Mouse (Mus musculus) neural tube, embryonic 15.5 days (tissue): ENCODE results near the gene Neurl1b. TPM values are rescaled to one million over a fixed set of nuclear protein-coding genes. Genes with fewer than 3 reads are reported as not detected.

Experiments
- ATAC-seq: fragments of 200-750 bp; cut with Nextera tagmentation; 2 replicates; pipeline ENCODE4 v1.8.0; 2017; ENCODE audit warnings: mild to moderate bottlenecking, moderate TSS enrichment, moderate library complexity; ENCODE audit not compliant: low FRiP score
- H3K27ac ChIP-seq: fragments of 300-500 bp; sonication (generic); replicated peaks from 2 replicates; pipeline ENCODE4 v1.5.1; 2015; ENCODE audit warnings: mild to moderate bottlenecking, inconsistent platforms
- H3K27me3 ChIP-seq: fragments of 300-500 bp; sonication (generic); replicated peaks from 2 replicates; pipeline ENCODE4 v1.6.1; 2015; ENCODE audit warnings: inconsistent platforms
- H3K36me3 ChIP-seq: fragments of 300-500 bp; sonication (generic); 2 replicates; pipeline ENCODE4 v1.6.1; 2015; ENCODE audit warnings: inconsistent platforms
- H3K4me1 ChIP-seq: fragments of 300-500 bp; sonication (generic); 2 replicates; pipeline ENCODE4 v1.6.1; 2015; ENCODE audit warnings: inconsistent platforms
- H3K4me2 ChIP-seq: fragments of 300-500 bp; sonication (generic); 2 replicates; pipeline ENCODE4 v1.6.1; 2015; ENCODE audit warnings: inconsistent platforms, mild to moderate bottlenecking, moderate library complexity
- H3K4me3 ChIP-seq: fragments of 300-500 bp; sonication (generic); replicated peaks from 2 replicates; pipeline ENCODE4 v1.5.1; 2015; ENCODE audit warnings: mild to moderate bottlenecking, inconsistent platforms
- H3K9ac ChIP-seq: fragments of 300-500 bp; sonication (generic); replicated peaks from 2 replicates; pipeline ENCODE4 v1.6.1; 2015; ENCODE audit warnings: mild to moderate bottlenecking, inconsistent platforms
- H3K9me3 ChIP-seq: fragments of 300-500 bp; sonication (generic); replicated peaks from 2 replicates; pipeline ENCODE4 v1.6.1; 2016; ENCODE audit warnings: inconsistent platforms
- WGBS: fragments of 180-500 bp; shearing (Covaris S2); methylation state at CpG from one replicate; pipeline ENCODE4 v1.1.7; 2015; ENCODE audit warnings: mixed read lengths; 5-methylcytosine and 5-hydroxymethylcytosine counted together
- polyA plus RNA-seq: library from polyadenylated mRNA; unstranded; fragments of >200 nt; fragmentation: Nextera tagmentation; extraction: Ambion mirVana; gene quantifications from 2 replicates; pipeline ENCODE4 v1.2.1, GENCODE M21; 2015

Neurl1b gene
- polyA plus RNA-seq, 1 experiment from 2014 or later: 1.3 TPM

GRCm38 (mm10) chr17:26463432-26463831, 48.8 kb downstream of the Neurl1b start:
- no peak overlapping the region for H3K27ac ChIP-seq
- no peak overlapping the region for H3K9ac ChIP-seq
- H3K4me2 ChIP-seq: no peak overlapping the region
- ATAC-seq: no peak
- 85% methylated on average over 5 of the region's 5 CpGs for WGBS
- H3K4me1 ChIP-seq: peaks cover 4% of the 10 kb centered on the region
- H3K4me3 ChIP-seq: no peak overlapping the region
- peaks cover 7% of the 10 kb centered on the region; the same call in 1 of the 2 replicates for H3K27me3 ChIP-seq
- no peaks in the 10 kb centered on the region for H3K9me3 ChIP-seq
- H3K36me3 ChIP-seq: no peaks in the 10 kb centered on the region

GRCm38 (mm10) chr17:26463984-26464383, 49.4 kb downstream of the Neurl1b start:
- no peaks in the 10 kb centered on the region for H3K36me3 ChIP-seq
- H3K27me3 ChIP-seq: peaks cover 7% of the 10 kb centered on the region; the same call in 1 of the 2 replicates
- no peaks in the 10 kb centered on the region for H3K9me3 ChIP-seq
- peaks cover 4% of the 10 kb centered on the region for H3K4me1 ChIP-seq
- H3K4me3 ChIP-seq: no peak overlapping the region
- no peak overlapping the region for H3K9ac ChIP-seq
- 52% methylated on average over 4 of the region's 4 CpGs for WGBS
- no peak overlapping the region for H3K4me2 ChIP-seq
- no peak overlapping the region for H3K27ac ChIP-seq
- ATAC-seq: no peak

GRCm38 (mm10) chr17:26464481-26464880, 49.9 kb downstream of the Neurl1b start:
- Histone ChIP-seq H3K4me1 (peaks cover 4% of the 10 kb centered on the region), H3K36me3 (no peaks in the 10 kb centered on the region), H3K4me3 (no peak overlapping the region), H3K27ac (no peak overlapping the region), H3K9ac (no peak overlapping the region), H3K9me3 (no peaks in the 10 kb centered on the region), H3K27me3 (peaks cover 7% of the 10 kb centered on the region; the same call in 1 of the 2 replicates), H3K4me2 (no peak overlapping the region)
- WGBS: 79% methylated on average over 9 of the region's 9 CpGs
- no peak for ATAC-seq

GRCm38 (mm10) chr17:26464972-26465371, 50.3 kb downstream of the Neurl1b start:
- no peak for ATAC-seq
- H3K9me3 ChIP-seq: no peaks in the 10 kb centered on the region
- 78% methylated on average over 7 of the region's 7 CpGs for WGBS
- H3K36me3 ChIP-seq: no peaks in the 10 kb centered on the region
- H3K4me1 ChIP-seq: peaks cover 4% of the 10 kb centered on the region
- no peak overlapping the region for H3K27ac ChIP-seq
- H3K4me3 ChIP-seq: no peak overlapping the region
- no peak overlapping the region for H3K4me2 ChIP-seq
- H3K27me3 ChIP-seq: peaks cover 7% of the 10 kb centered on the region; the same call in 1 of the 2 replicates
- H3K9ac ChIP-seq: no peak overlapping the region

GRCm38 (mm10) chr17:26466741-26467150, 52.1 kb downstream of the Neurl1b start:
- Histone ChIP-seq H3K27me3 (peaks cover 7% of the 10 kb centered on the region; the same call in 1 of the 2 replicates), H3K9me3 (no peaks in the 10 kb centered on the region), H3K4me3 (no peak overlapping the region), H3K4me2 (peak overlapping the region; percentile 34), H3K9ac (0 out of 2 replicates have a peak overlapping the region, but pooled peaks have one; percentile 36), H3K36me3 (no peaks in the 10 kb centered on the region), H3K4me1 (peaks cover 4% of the 10 kb centered on the region), H3K27ac (no peak overlapping the region)
- 9% methylated on average over 4 of the region's 4 CpGs for WGBS
- ATAC-seq: peak; percentile 47; the same call in 1 of the 2 replicates

- Histone ChIP-seq H3K4me2 (no peak overlapping the region), H3K27me3 (peaks cover 7% of the 10 kb centered on the region; the same call in 1 of the 2 replicates), H3K9ac (no peak overlapping the region), H3K36me3 (no peaks in the 10 kb centered on the region), H3K4me1 (peaks cover 4% of the 10 kb centered on the region), H3K27ac (no peak overlapping the region), H3K4me3 (no peak overlapping the region), H3K9me3 (no peaks in the 10 kb centered on the region)
- 82% methylated on average over 4 of the region's 4 CpGs for WGBS
- no peak for ATAC-seq
Measured at GRCm38 (mm10) chr17:26467619-26468018, 53.0 kb downstream of the Neurl1b start.

GRCm38 (mm10) chr17:26468102-26468894, 53.7 kb downstream of the Neurl1b start:
- 86% methylated on average over 13 of the region's 13 CpGs for WGBS
- ATAC-seq: no peak
- H3K36me3 ChIP-seq: no peaks in the 10 kb centered on the region
- H3K9ac ChIP-seq: no peak overlapping the region
- peaks cover 7% of the 10 kb centered on the region; the same call in 1 of the 2 replicates for H3K27me3 ChIP-seq
- peaks cover 4% of the 10 kb centered on the region for H3K4me1 ChIP-seq
- no peak overlapping the region for H3K4me3 ChIP-seq
- no peak overlapping the region for H3K27ac ChIP-seq
- H3K9me3 ChIP-seq: no peaks in the 10 kb centered on the region
- no peak overlapping the region for H3K4me2 ChIP-seq

- no peak overlapping the region for H3K27ac ChIP-seq
- H3K4me2 ChIP-seq: no peak overlapping the region
- no peak for ATAC-seq
- H3K36me3 ChIP-seq: no peaks in the 10 kb centered on the region
- H3K9ac ChIP-seq: no peak overlapping the region
- 72% methylated on average over 6 of the region's 6 CpGs for WGBS
- no peaks in the 10 kb centered on the region for H3K27me3 ChIP-seq
- H3K4me1 ChIP-seq: no peaks in the 10 kb centered on the region
- H3K4me3 ChIP-seq: no peak overlapping the region
- no peaks in the 10 kb centered on the region for H3K9me3 ChIP-seq
Measured at GRCm38 (mm10) chr17:26476871-26477270, 62.2 kb downstream of the Neurl1b start.

GRCm38 (mm10) chr17:26478672-26479071, 64.0 kb downstream of the Neurl1b start:
- Histone ChIP-seq H3K27me3 (no peaks in the 10 kb centered on the region), H3K4me2 (no peak overlapping the region), H3K4me3 (no peak overlapping the region), H3K9me3 (no peaks in the 10 kb centered on the region), H3K27ac (no peak overlapping the region), H3K36me3 (no peaks in the 10 kb centered on the region), H3K4me1 (no peaks in the 10 kb centered on the region), H3K9ac (no peak overlapping the region)
- WGBS: 80% methylated on average over 4 of the region's 4 CpGs
- ATAC-seq: no peak

GRCm38 (mm10) chr17:26479619-26480018, 65.0 kb downstream of the Neurl1b start:
- no peaks in the 10 kb centered on the region for H3K27me3 ChIP-seq
- ATAC-seq: no peak
- 72% methylated on average over 6 of the region's 6 CpGs for WGBS
- H3K36me3 ChIP-seq: no peaks in the 10 kb centered on the region
- H3K27ac ChIP-seq: no peak overlapping the region
- no peaks in the 10 kb centered on the region for H3K4me1 ChIP-seq
- H3K4me3 ChIP-seq: no peak overlapping the region
- H3K4me2 ChIP-seq: no peak overlapping the region
- H3K9me3 ChIP-seq: no peaks in the 10 kb centered on the region
- no peak overlapping the region for H3K9ac ChIP-seq

- H3K9ac ChIP-seq: no peak overlapping the region
- no peaks in the 10 kb centered on the region for H3K4me1 ChIP-seq
- no peak for ATAC-seq
- H3K36me3 ChIP-seq: no peaks in the 10 kb centered on the region
- no peak overlapping the region for H3K4me2 ChIP-seq
- H3K27me3 ChIP-seq: no peaks in the 10 kb centered on the region
- no peak overlapping the region for H3K27ac ChIP-seq
- no peaks in the 10 kb centered on the region for H3K9me3 ChIP-seq
- 81% methylated on average over 4 of the region's 4 CpGs for WGBS
- no peak overlapping the region for H3K4me3 ChIP-seq
Measured at GRCm38 (mm10) chr17:26480956-26481355, 66.3 kb downstream of the Neurl1b start.
